Mouse (Mus musculus) T-cell, adult 2 months (primary cell): Measurements from ENCODE around the gene Olfr114.

Experiments
- DNase-seq: peaks from one replicate; pipeline ENCODE4 v3.0.0; 2022; ENCODE audit warnings: low spot score

Gene Olfr114

GRCm38 (mm10) chr17:37592643-37593042 lies at the start of gene Olfr114:
Gene Olfr114, minus strand, starts transcription at chr17:37592743.
- no peak for DNase-seq

DNA sequence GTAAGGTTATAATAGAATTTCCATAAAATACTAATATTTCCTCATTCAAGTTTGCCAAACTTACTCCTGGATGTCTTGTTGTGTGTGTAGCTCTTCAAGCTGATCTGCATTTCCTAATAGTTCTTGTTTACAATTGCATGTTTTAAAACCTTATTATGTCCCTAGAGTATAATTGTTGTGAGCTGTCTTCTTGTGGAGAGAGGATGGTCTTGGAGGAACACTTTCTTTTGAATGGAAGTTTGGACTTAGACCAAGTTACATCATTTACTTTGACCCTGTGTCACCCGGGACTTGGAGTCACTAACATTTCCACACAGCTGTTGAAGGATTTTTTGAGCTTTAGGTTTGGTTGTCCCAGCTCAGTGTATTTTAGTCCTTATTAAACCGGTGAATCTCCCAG lies 34.5 kb upstream of the Olfr114 start, which contains the start of the genes Olfr115 and Olfr116:
Gene Olfr115, minus strand, starts transcription at position 101 of the 400 bp plus-strand sequence.
Gene Olfr116, minus strand, starts transcription at position 191 of the 400 bp plus-strand sequence.
- no peak for DNase-seq

DNA sequence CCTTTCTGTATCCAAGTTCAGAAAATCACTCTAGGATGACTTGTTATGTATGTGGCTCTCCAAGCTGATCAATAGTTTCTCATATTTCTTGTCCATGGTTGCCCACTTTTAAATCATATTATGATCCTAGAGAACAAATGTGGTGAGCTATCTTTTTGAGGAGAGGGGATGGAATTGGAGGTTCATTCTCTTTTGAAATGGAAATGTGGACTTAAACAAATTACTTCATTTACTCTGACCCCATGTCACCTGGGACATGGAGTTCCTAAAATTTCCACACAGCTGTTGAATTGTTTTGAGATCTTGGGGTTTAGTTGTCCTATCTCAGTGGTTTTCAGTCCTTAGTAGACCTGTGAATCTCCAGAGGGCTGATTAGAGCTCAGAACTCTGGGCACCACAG lies 15.0 kb downstream of the Olfr114 start, which contains the start of gene Olfr113:
Gene Olfr113, minus strand, starts transcription at position 101 of the 400 bp plus-strand sequence.
- no peak for DNase-seq

DNA sequence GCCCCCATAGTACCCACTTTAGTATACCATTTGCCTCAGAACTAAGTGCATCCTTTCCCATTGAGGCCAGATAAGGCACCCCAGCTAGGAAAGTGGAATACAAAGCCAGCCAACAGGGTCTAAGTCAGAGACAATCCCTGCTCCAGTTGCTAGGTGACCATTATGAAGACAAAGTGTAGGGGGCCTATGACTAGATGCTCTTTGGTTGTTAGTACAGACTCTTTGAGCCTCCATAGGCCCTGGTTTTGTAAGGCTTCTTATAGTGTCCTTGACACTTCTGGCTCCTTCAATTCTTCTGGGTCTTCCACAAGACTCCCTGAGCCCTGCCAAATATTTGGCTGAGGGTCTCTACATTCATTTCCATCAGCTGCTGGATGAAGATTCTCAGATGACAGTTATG lies 23.2 kb downstream of the Olfr114 start, which contains the start of gene Olfr112:
Gene Olfr112, minus strand, starts transcription at position 101 of the 400 bp plus-strand sequence.
- no peak for DNase-seq

DNA sequence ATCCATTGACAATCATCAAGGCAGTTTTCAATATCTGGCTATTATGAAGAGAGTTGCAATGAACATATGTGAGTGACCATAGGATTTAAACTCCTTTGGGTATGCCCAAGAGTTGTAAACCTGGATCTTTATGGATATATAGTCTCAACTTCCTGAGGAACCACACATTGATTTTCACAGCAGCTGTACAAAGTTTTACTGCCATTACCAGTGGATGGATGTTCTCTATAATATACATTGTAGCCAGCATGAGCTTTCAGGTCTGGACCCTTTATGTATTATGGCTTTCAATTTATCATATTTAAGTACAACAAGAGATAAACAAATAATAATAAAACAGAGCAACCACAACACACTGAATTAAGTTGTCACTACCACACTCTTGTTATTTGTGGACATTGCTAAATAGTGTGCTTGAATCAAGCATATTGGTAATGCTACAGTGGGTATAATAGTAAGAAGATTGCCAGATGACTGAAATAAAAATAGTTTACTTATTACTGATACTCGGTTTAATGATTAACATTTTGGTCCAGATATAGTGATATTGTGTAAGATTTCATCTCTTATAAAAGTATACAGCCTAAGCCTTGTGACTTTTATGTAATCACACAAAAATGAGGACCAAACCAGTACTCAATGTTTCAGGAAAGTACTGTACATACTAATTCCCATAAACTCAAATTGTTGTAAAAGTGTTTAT lies 33.5 kb downstream of the Olfr114 start:
- DNase-seq = no peak

- no peak for DNase-seq
Measured at GRCm38 (mm10) chr17:37543800-37544435, 48.6 kb downstream of the Olfr114 start.

- no peak for DNase-seq
Measured at GRCm38 (mm10) chr17:37541454-37542119, 51.0 kb downstream of the Olfr114 start.
